Mouse (Mus musculus): ENCODE results near the gene Colgalt1. TPM values are rescaled to one million over a fixed set of nuclear protein-coding genes. Genes with fewer than 3 reads are reported as not detected.

Colgalt1 gene
- polyA plus RNA-seq, 1 experiment: 37.4 TPM

DNA sequence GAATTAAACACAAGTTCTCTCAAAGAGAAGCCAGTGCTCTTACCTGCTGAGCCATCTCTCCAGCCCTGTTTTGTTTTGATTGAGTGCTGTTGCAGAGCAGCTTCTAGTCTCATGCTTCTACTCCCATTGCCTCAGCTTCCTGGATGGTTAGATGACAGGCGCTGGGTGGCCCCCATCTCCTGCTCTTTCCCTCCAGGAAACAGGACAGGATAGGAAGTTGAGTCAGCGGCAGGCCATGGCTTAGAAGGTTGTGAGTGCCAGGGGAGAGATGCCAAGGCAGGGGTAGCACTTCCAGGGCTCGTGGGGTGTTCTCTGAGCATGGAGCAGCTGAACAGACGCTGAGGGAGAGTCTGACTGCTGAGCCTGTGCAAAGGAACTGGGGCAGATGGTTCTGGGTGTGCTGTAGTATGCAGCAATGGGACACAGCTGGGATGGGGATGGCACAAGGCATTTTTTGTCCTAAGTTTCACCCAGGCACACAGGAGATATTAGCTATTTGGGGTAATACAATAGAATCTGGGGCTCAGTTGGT is 32.9 kb upstream of the Colgalt1 start:
- TF ChIP-seq CTCF (IDR thresholded peaks at IDR 0.05; ENCODE audit: control insufficient read depth, insufficient read depth, insufficient replicate concordance, low read depth, low read length) (no peak), POLR2A (IDR thresholded peaks at IDR 0.05; ENCODE audit: control insufficient read depth, low read depth, low read length) (no peak)
- no peak overlapping the region for H3K4me3 ChIP-seq (ENCODE audit: control insufficient read depth, low read depth, low read length)
- no peak overlapping the region for H3K27ac ChIP-seq (ENCODE audit: control insufficient read depth, insufficient read depth, low read depth, low read length)
- no peaks in the 10 kb centered on the region for H3K27me3 ChIP-seq (ENCODE audit: control insufficient read depth, insufficient read depth, low read length)
- H3K4me1 ChIP-seq (ENCODE audit: control insufficient read depth, insufficient read depth, low read length): peaks cover 4% of the 10 kb centered on the region
- no peaks in the 10 kb centered on the region; the same call in 1 of the 2 replicates for H3K36me3 ChIP-seq (ENCODE audit: control insufficient read depth, insufficient read depth, low read length)

DNA sequence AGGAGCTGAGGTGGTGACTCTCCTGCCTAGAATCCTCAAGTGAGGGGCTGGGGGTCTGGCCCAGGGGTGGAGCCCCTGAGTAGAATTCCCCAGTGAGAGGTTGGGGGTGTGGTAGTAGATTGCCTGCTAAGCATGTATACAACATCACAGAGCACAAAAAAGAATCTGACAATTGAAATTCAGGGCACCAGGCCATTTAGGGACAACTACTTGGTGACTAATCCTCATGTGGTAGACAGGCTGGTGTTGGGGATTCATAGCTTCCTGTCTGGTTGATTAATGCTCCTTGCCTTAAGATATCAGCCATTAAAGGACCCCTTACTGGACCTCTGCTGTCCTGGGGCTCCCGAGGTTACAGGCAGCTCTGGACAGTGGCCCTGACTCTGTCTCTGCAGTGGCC is 31.8 kb upstream of the Colgalt1 start:
- Histone ChIP-seq H3K36me3 (ENCODE audit: control insufficient read depth, insufficient read depth, low read length) (no peaks in the 10 kb centered on the region; the same call in 1 of the 2 replicates), H3K4me1 (ENCODE audit: control insufficient read depth, insufficient read depth, low read length) (peaks cover 4% of the 10 kb centered on the region), H3K27ac (ENCODE audit: control insufficient read depth, insufficient read depth, low read depth, low read length) (no peak overlapping the region), H3K4me3 (ENCODE audit: control insufficient read depth, low read depth, low read length) (no peak overlapping the region), H3K27me3 (ENCODE audit: control insufficient read depth, insufficient read depth, low read length) (no peaks in the 10 kb centered on the region)
- no peak for TF ChIP-seq POLR2A (IDR thresholded peaks at IDR 0.05; ENCODE audit: control insufficient read depth, low read depth, low read length)
- TF ChIP-seq CTCF (IDR thresholded peaks at IDR 0.05; ENCODE audit: control insufficient read depth, insufficient read depth, insufficient replicate concordance, low read depth, low read length): no peak

DNA sequence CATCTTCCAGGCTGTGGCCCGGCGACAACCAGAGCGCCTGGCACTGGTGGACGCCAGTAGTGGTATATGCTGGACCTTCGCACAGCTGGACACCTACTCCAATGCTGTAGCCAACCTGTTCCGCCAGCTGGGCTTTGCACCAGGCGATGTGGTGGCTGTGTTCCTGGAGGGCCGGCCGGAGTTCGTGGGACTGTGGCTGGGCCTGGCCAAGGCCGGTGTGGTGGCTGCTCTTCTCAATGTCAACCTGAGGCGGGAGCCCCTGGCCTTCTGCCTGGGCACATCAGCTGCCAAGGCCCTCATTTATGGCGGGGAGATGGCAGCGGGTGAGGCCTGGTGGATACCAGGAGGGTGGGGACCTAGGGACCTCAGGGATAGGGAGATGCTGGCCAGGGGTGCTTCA is 31.3 kb upstream of the Colgalt1 start:
- no peak overlapping the region for H3K4me3 ChIP-seq (ENCODE audit: control insufficient read depth, low read depth, low read length)
- H3K27me3 ChIP-seq (ENCODE audit: control insufficient read depth, insufficient read depth, low read length): no peaks in the 10 kb centered on the region
- peaks cover 4% of the 10 kb centered on the region for H3K4me1 ChIP-seq (ENCODE audit: control insufficient read depth, insufficient read depth, low read length)
- TF ChIP-seq CTCF (IDR thresholded peaks at IDR 0.05; ENCODE audit: control insufficient read depth, insufficient read depth, insufficient replicate concordance, low read depth, low read length) (no peak), POLR2A (IDR thresholded peaks at IDR 0.05; ENCODE audit: control insufficient read depth, low read depth, low read length) (no peak)
- H3K36me3 ChIP-seq (ENCODE audit: control insufficient read depth, insufficient read depth, low read length): no peaks in the 10 kb centered on the region; the same call in 1 of the 2 replicates
- H3K27ac ChIP-seq (ENCODE audit: control insufficient read depth, insufficient read depth, low read depth, low read length): no peak overlapping the region

DNA sequence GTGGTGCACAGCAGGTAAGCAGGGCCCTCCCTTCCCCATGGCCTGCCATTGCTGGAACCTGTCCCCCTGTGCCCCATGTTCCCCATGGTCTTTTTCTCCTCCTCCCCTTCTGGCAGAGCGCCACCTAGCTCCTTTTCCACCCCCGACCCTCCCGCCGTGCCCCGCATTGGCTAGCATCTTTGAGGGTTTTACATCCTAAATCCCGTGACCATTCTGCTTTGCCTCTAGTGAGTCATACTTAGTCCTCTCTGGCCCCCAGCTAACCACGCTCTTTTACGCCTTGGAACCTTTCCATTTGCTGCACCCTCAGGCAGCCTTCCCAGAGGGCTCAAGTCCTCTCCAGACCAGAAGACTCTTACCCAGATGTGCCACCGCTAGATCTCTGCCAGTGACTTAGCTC is 30.6 kb upstream of the Colgalt1 start:
- H3K36me3 ChIP-seq (ENCODE audit: control insufficient read depth, insufficient read depth, low read length): no peaks in the 10 kb centered on the region; the same call in 1 of the 2 replicates
- no peaks in the 10 kb centered on the region for H3K27me3 ChIP-seq (ENCODE audit: control insufficient read depth, insufficient read depth, low read length)
- TF ChIP-seq POLR2A (IDR thresholded peaks at IDR 0.05; ENCODE audit: control insufficient read depth, low read depth, low read length): no peak
- no peak for TF ChIP-seq CTCF (IDR thresholded peaks at IDR 0.05; ENCODE audit: control insufficient read depth, insufficient read depth, insufficient replicate concordance, low read depth, low read length)
- H3K4me1 ChIP-seq (ENCODE audit: control insufficient read depth, insufficient read depth, low read length): peaks cover 4% of the 10 kb centered on the region
- H3K4me3 ChIP-seq (ENCODE audit: control insufficient read depth, low read depth, low read length): peak overlapping the region; percentile 64
- no peak overlapping the region for H3K27ac ChIP-seq (ENCODE audit: control insufficient read depth, insufficient read depth, low read depth, low read length)

DNA sequence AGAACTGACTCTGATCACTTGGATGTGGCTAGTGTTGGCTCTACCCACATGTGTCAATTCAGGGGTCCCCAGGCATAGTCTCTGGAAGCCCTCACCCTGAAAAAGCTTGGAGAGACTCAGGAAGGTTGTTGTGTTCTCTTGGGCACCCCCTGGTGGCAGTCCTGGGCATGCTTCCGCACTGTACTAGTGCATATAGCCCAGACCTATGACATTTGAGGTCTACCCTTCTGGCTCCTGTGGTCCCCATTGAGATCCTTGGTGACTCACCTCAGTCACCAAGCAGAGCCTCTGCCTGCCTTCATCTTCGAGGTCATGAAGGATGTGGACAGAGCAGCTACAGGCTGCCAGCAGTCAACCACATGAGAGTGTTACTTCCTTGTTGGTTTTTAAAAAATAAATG is 23.9 kb upstream of the Colgalt1 start:
- TF ChIP-seq POLR2A (IDR thresholded peaks at IDR 0.05; ENCODE audit: control insufficient read depth, low read depth, low read length) (no peak), CTCF (IDR thresholded peaks at IDR 0.05; ENCODE audit: control insufficient read depth, insufficient read depth, insufficient replicate concordance, low read depth, low read length) (peak; percentile 49; the same call in 1 of the 2 replicates)
- Histone ChIP-seq H3K4me3 (ENCODE audit: control insufficient read depth, low read depth, low read length) (no peak overlapping the region), H3K36me3 (ENCODE audit: control insufficient read depth, insufficient read depth, low read length) (no peaks in the 10 kb centered on the region; the same call in 1 of the 2 replicates), H3K27me3 (ENCODE audit: control insufficient read depth, insufficient read depth, low read length) (no peaks in the 10 kb centered on the region), H3K4me1 (ENCODE audit: control insufficient read depth, insufficient read depth, low read length) (peaks cover 7% of the 10 kb centered on the region), H3K27ac (ENCODE audit: control insufficient read depth, insufficient read depth, low read depth, low read length) (no peak overlapping the region)

DNA sequence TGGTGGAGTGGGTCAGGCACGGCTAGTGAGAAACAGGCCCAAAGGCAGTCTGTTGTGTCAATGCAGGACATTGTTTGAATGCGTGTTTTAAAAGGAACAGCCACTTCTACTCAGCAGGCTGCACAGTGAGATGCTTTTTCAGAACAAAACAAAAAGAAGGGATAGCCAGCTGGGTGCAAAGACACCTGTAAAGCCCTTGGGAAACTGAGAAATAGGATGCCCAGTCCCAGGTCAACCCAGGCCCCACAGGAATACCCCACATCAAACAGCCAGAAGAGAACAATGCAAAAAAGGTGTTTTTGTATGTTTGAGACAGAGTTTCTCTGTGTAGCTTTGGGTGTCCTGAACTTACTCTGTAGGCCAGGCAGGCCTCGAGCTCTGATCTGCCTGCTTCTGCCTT is 22.0 kb upstream of the Colgalt1 start:
- Histone ChIP-seq H3K4me3 (ENCODE audit: control insufficient read depth, low read depth, low read length) (no peak overlapping the region), H3K27ac (ENCODE audit: control insufficient read depth, insufficient read depth, low read depth, low read length) (no peak overlapping the region), H3K27me3 (ENCODE audit: control insufficient read depth, insufficient read depth, low read length) (no peaks in the 10 kb centered on the region), H3K4me1 (ENCODE audit: control insufficient read depth, insufficient read depth, low read length) (peaks cover 10% of the 10 kb centered on the region), H3K36me3 (ENCODE audit: control insufficient read depth, insufficient read depth, low read length) (no peaks in the 10 kb centered on the region; the same call in 1 of the 2 replicates)
- TF ChIP-seq CTCF (IDR thresholded peaks at IDR 0.05; ENCODE audit: control insufficient read depth, insufficient read depth, insufficient replicate concordance, low read depth, low read length): no peak

DNA sequence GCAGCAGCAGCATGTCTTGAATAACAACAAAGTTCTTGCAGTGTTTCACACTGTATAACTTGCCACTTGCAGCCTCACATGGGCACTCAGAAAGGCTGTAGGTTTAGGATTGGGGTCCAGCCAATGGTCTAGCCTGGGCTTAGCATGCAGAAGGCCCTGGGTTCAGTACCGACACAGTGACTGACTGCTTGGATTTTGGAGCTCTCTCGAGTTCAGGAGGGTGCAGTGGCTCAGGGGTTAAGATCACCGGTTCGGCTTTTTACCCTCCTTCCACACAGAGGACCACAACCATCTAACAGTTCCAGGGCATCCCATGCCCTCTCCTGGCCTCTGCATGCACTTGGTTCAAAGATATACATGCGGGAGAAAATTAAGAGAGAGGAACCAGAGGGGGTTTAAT is 19.8 kb upstream of the Colgalt1 start:
- H3K4me1 ChIP-seq (ENCODE audit: control insufficient read depth, insufficient read depth, low read length): peaks cover 13% of the 10 kb centered on the region
- no peak overlapping the region for H3K27ac ChIP-seq (ENCODE audit: control insufficient read depth, insufficient read depth, low read depth, low read length)
- TF ChIP-seq CTCF (IDR thresholded peaks at IDR 0.05; ENCODE audit: control insufficient read depth, insufficient read depth, insufficient replicate concordance, low read depth, low read length): no peak
- TF ChIP-seq POLR2A (IDR thresholded peaks at IDR 0.05; ENCODE audit: control insufficient read depth, low read depth, low read length): no peak
- H3K4me3 ChIP-seq (ENCODE audit: control insufficient read depth, low read depth, low read length): peak overlapping the region; percentile 83; the same call in 1 of the 2 replicates
- no peaks in the 10 kb centered on the region for H3K36me3 ChIP-seq (ENCODE audit: control insufficient read depth, insufficient read depth, low read length)
- H3K27me3 ChIP-seq (ENCODE audit: control insufficient read depth, insufficient read depth, low read length): no peaks in the 10 kb centered on the region

Data from testis, adult 2 months (tissue).